Mouse (Mus musculus) left cerebral cortex, adult 11 months (tissue): Measurements from ENCODE around the gene Napb.

Experiments
- DNase-seq: peaks from one replicate; pipeline ENCODE4 v3.0.0; 2022; ENCODE audit warnings: low spot score

The Napb gene

GRCm38 (mm10) chr2:148687971-148688370, 44.3 kb downstream of the Napb start:
- DNase-seq, result no peak

GRCm38 (mm10) chr2:148686862-148687261, 45.4 kb downstream of the Napb start:
- no peak for DNase-seq

GRCm38 (mm10) chr2:148685709-148686108, 46.6 kb downstream of the Napb start:
- DNase-seq, result no peak

DNA sequence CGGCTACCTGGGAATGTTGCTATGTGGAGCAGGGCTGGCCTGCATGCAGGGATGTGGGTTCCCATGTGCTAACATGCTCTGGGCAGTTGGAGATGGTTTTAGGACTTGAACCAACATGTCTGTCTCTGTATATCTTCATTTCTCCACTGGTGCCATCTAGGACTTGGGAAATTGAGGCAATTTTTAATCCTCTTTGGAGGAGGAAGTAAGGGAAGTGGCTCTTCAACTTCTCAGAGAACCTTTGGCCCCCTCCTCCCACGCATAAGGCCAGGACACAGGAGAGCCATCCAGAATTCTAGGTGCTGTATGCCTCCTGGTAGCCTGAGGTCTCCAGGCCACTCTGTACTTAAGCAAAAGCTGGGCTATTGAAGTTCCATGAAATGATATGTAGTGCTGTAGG, 47.3 kb downstream of the Napb start:
- DNase-seq, result no peak

GRCm38 (mm10) chr2:148683031-148683430, 49.2 kb downstream of the Napb start:
- DNase-seq, result no peak

DNA sequence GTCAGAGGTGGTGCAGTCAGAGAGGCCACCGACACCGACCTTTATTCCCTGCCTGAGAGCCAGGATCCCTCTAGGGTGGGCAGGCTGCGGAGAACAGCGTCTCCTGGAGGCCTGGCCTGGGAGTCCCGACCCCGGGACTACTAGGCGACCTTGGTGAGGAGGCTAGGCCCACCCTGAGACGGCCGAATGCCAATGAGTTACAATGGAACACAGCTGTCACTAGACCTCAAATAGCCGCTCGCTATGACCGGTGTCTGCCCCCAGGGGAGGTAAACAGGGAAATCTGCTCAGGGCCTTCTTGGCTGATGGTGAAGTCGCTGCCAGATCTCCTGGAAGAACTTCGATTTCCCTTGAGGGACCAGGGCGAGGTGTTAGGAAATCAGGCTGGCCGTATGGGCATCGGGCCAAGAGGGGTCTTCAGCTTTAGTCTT, 50.8 kb downstream of the Napb start:
- DNase-seq, result no peak

- DNase-seq, result peak; percentile 99
Observed at GRCm38 (mm10) chr2:148680775-148681291, 51.4 kb downstream of the Napb start, which contains the start of gene Gzf1. Gene Gzf1 (plus strand): TSS chr2:148681023.

- DNase-seq, result peak; percentile 59
Observed at GRCm38 (mm10) chr2:148679346-148679745, 52.9 kb downstream of the Napb start.

DNA sequence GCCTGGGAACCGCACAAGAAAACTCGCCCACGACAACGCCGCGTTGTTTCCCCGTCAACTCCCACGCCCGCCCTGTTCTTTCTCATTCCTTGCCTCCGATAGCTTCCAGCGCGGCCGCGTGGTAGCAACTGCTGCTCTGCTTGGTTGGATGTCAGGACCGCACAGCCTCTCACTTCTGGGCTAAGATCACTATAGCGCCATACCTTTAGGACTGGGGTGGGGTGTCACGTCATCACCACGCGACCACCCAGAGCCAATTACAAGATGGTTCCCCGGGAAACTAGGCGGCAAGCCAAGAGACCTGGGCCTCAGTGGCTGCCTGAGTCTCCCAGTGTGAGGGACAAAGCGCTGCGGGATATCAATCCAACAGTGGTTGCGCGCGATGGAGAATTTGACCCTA, 54.5 kb downstream of the Napb start:
- peak; percentile 69 for DNase-seq

GRCm38 (mm10) chr2:148672199-148673096, 59.8 kb downstream of the Napb start, which contains the start of gene Nxt1:
Gene Nxt1 (plus strand): TSS chr2:148672601.
- peak; percentile 98 for DNase-seq

GRCm38 (mm10) chr2:148663458-148663857, 68.8 kb downstream of the Napb start:
- DNase-seq, result no peak

- DNase-seq, result peak; percentile 68
Observed at GRCm38 (mm10) chr2:148654961-148655360, 77.3 kb downstream of the Napb start.

GRCm38 (mm10) chr2:148650587-148651357, 81.5 kb downstream of the Napb start:
- DNase-seq, result no peak

- DNase-seq, result peak; percentile 10
Observed at GRCm38 (mm10) chr2:148644421-148645000, 87.8 kb downstream of the Napb start.
